Mouse (Mus musculus): ENCODE measurements around the gene Evc2.

DNA sequence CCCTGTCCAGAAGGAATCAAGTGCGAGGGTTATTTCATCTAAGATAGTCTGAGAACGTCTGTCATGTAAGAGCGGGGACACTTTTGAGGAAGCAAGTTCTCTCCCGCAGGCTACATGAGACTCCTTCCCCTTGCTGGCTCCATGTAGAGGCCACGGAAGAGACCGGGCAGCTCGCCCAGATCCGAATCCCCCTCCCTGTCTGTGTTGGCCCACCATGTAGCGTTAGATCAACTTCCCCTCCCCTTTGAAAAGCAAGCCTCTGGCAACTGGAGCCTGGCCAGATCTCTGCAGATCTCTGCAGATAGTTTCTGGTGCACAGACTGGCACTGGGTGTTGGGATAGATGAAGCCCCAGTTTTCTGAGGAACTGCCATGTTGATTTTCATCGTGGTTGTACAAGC lies 41.6 kb upstream of the Evc2 start:
- TF ChIP-seq CEBPB (IDR thresholded peaks at IDR 0.05; ENCODE audit: insufficient read depth, poor library complexity, severe bottlenecking) (no peak), MAX (IDR thresholded peaks at IDR 0.05; ENCODE audit: low read depth) (no peak), POLR2A (IDR thresholded peaks at IDR 0.05; ENCODE audit: insufficient read length, low read depth) (no peak), MYOG (IDR thresholded peaks at IDR 0.05; ENCODE audit: control insufficient read depth in 1 of 3, insufficient read depth in 1 of 3, insufficient read length in 2 of 3, low read depth in 2 of 3) (no peak), POLR2AphosphoS2 (IDR thresholded peaks at IDR 0.05; ENCODE audit: insufficient read length, low read depth) (no peak), TCF12 (IDR thresholded peaks at IDR 0.05; ENCODE audit: insufficient read depth, poor library complexity, severe bottlenecking) (no peak), USF1 (IDR thresholded peaks at IDR 0.05; ENCODE audit: low read depth) (no peak), MYOD1 (IDR thresholded peaks at IDR 0.05; ENCODE audit: control insufficient read depth in 1 of 3, insufficient read length in 2 of 3, low read depth in 2 of 3) (no peak)
